Mouse (Mus musculus) macrophage (primary cell): Measurements from ENCODE around the gene Ppp1r13b. TPM values are rescaled to one million over a fixed set of nuclear protein-coding genes. Genes with fewer than 3 reads are reported as not detected.
"Not testable (repeated sequence)": the region's sequence is repeated elsewhere in the genome, so short reads cannot be mapped to it uniquely, and the experiment has no call there.

Experiments used
- H3K27ac ChIP-seq: fragments of 350-480 bp; formaldehyde crosslinking; 2 replicates; pipeline ENCODE4 v1.9.0; 2021
- H3K36me3 ChIP-seq: fragments of 350-480 bp; formaldehyde crosslinking; 2 replicates; pipeline ENCODE4 v1.9.0; 2021; ENCODE audit errors: inconsistent target
- H3K4me3 ChIP-seq: fragments of 350-480 bp; formaldehyde crosslinking; 2 replicates; pipeline ENCODE4 v1.9.0; 2021; ENCODE audit errors: inconsistent target
- H3K79me2 ChIP-seq: fragments of 350-480 bp; formaldehyde crosslinking; 2 replicates; pipeline ENCODE4 v1.9.0; 2021; ENCODE audit errors: inconsistent target
- WGBS: methylation state at CpG from one replicate; pipeline ENCODE4 v1.1.7; 2026; ENCODE audit warnings: inconsistent platforms; ENCODE audit not compliant: missing documents; 5-methylcytosine and 5-hydroxymethylcytosine counted together
- polyA plus RNA-seq: library from polyadenylated mRNA; stranded (reverse); fragments of 250-400 nt; gene quantifications from 3 replicates; pipeline ENCODE4 v1.2.4, GENCODE M21; 2018; ENCODE audit warnings: inconsistent platforms
- total RNA-seq, 78 experiments: library from RNA; depleted of rRNA; stranded (reverse); fragments of 250-400 nt; gene quantifications; 1 replicate in 9 of 78; 2 replicates in 24 of 78; 3 replicates in 43 of 78; 4 replicates in 2 of 78; pipeline ENCODE4 v1.2.4; 2018; ENCODE audit warnings: inconsistent platforms in 56 of 78

The Ppp1r13b gene
- total RNA-seq (2018; cell fraction: chromatin; rRNA removed), result 10 to 100 TPM in 18 of 26 experiments, 1 to 10 TPM in 8; 3.5 to 31.3 (median 17.4) TPM
- total RNA-seq (2018; cell fraction: cytosol; rRNA removed), result 10 to 100 TPM in 16 of 26 experiments, 1 to 10 TPM in 10; 2.9 to 20.1 (median 10.6) TPM
- 10 to 100 TPM in 19 of 26 experiments, 1 to 10 TPM in 7; 2.9 to 26.7 (median 13.9) TPM for total RNA-seq (2018; cell fraction: nucleus; rRNA removed)
- 8.2 to 13.1 TPM (median 11.1 TPM) in 3 replicates for polyA plus RNA-seq

DNA sequence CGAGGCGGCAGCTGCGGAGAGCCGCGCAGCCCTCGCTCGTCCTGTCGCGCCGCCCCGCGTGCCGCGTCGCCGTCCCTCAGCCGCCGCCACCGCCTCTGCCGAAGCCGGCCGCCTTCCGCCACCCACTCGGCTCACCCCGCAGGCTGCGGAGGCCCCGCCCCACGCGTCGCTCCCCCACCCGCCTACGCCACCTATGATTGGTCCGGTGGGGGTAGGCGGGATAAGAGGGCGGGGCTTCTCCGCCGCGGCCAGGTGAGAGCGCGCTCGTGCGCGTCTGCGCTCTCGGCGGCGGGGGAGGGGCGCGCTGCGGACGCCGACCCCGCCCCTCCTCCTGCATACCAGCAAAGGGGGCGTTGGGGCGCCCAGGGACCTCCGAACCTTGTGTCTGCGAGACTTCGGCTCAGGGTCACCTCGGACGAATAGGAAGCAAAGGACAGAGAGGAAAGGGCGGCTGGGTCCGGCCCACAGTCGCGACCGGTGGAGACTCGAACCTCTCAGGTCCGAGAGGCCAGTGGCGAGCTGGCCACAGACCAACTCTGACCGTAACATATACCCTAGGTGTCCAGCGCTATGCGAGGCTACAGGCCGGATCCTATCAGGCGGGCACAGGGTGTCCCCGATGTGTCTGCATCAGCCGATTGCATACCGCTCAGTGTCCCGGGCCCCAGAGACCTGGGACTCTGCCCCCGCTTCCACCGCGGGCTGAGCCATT is at the start of gene Ppp1r13b:
Ppp1r13b (minus strand) TSS at position 141 of the 712 bp plus-strand sequence.
- no peaks in the 10 kb centered on the region for H3K36me3 ChIP-seq
- no peak within 1 kb of the TSS for H3K27ac ChIP-seq
- peak within 1 kb of the TSS; percentile 55 for H3K4me3 ChIP-seq
- WGBS, result 2% methylated on average over 75 of the region's 80 CpGs
- H3K79me2 ChIP-seq, result peaks cover 42% of the 10 kb centered on the region

DNA sequence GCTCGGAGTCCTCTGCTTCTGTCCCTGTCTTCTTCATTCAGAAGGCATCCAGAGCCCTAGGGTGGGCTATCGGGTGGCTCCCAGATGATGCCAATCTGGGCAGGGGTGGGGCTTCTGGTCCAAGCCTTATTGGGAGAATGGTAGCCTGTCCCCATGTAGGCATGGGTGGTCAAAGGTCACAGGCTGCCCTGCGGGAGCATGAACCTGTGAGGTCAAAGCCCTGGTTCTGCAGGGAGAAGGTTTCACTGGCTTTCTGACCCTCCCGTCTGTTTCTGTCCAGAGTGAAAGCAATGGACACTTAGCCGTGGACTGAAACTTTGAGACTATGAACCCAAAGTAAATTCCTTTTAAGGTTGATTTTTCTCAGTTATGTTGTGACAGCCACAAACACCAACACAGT is 48.3 kb upstream of the Ppp1r13b start:
- H3K4me3 ChIP-seq, result no peak overlapping the region
- H3K36me3 ChIP-seq, result peaks cover 19% of the 10 kb centered on the region; the same call in 1 of the 2 replicates
- 86% methylated on average over 5 of the region's 5 CpGs for WGBS
- no peak overlapping the region for H3K27ac ChIP-seq
- H3K79me2 ChIP-seq, result no peaks in the 10 kb centered on the region

DNA sequence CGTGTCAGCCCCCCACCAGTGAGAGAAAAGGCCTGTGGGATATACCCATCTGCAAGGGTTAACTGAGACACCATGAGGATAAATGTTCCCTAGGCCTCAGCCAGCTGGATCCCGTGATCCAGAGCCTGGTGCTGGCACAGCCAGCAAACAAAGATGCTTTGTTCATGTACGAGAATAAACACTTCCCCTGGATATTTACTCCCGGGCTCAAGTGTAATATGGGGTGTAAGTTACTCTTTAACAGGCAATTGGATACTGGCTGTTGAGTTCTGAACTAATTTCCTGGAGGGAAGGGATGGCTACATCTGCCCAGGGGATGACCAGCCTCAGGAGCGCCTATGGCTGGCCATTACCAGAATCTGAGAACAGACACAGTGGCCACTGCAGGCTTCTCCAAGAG is 43.8 kb upstream of the Ppp1r13b start:
- no peaks in the 10 kb centered on the region for H3K36me3 ChIP-seq
- H3K27ac ChIP-seq, result no peak overlapping the region
- no peak overlapping the region for H3K4me3 ChIP-seq
- H3K79me2 ChIP-seq, result no peaks in the 10 kb centered on the region
- WGBS, result 87% methylated on average over 5 of the region's 5 CpGs

DNA sequence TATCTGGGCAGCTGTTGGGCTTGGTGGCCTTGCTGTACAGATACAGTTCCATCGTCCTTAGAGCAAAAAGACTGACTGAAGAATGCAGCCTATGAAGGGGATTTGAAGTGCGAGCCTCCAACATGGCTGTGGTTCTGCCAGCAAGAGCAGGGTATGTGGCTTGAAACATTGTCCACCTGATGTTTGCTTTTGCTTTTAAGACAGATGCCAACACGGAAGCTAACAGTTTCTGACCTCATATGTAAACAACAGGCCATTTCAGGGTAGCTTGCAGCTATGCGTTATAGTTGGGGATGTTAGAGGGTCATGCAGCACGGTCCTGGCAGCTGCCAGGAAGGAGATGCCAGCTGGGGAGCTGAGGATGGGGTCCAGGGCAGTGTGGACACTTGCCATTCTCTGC is 42.6 kb upstream of the Ppp1r13b start:
- Histone ChIP-seq H3K4me3 (no peak overlapping the region), H3K79me2 (no peaks in the 10 kb centered on the region), H3K36me3 (no peaks in the 10 kb centered on the region), H3K27ac (no peak overlapping the region)
- 100% methylated on average over 5 of the region's 5 CpGs for WGBS

DNA sequence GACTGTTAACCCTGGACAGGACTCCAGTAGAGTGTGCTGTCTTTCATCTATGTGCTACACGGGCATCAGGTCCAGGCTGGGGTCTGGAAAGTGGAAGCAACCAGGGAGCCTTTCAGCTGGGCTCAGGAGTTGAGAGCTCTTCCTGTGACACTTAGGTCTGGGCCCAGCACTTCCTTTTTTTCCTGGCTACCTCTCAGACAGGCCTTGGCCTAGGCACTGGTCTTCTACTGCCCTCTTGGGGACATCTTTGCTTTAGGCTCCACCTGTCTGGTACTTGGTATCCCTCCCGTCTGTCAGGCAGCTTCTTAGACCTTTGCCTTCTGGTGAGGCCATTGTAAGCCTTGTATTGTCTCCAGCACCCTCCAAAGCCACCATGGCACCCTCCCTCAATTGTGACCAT is 38.8 kb upstream of the Ppp1r13b start:
- Histone ChIP-seq H3K36me3 (no peaks in the 10 kb centered on the region), H3K4me3 (no peak overlapping the region), H3K79me2 (no peaks in the 10 kb centered on the region), H3K27ac (peak overlapping the region; percentile 76)
- 6% methylated on average over 2 of the region's 2 CpGs for WGBS

DNA sequence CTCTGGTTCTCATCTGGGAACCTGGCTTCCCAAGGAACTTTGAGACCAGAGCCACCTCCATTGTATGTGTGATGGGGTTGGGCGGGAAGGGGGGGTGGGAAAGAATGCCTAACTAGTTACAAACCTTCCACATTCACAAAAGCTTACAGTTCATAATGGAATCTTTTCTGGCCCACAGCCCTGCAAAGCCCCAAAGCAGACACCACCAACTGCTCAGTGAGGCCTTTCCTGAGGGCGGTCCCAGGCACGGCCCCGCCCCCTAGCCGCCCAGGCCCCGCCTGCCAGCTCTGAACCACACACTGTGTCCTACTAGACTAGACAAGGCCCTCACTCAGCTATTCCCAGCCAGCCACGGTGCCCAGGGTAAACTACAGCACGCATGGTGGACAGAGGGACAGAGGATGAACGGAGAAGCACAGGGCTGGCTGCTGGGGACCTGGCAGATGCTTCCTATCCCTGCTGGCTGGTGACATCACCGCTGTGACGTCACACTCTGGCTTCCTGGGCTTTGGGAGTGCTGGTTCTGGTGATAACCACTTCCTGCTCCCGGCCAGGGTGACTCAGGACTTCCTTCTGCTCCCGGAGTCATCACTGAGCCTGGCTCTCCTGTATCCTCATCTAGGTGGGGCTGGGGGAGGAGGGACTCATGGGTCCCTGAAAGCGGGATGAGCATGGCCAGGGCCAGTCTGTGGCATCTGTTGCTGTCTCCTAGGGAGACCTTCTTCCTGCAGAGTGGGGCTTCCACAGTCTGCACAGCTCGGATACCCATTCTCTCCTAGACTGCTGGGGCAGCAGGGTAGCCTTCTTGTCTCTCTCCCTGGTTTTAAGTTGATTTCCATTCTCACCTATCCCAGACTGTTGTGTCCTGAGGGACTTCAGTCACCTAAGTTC is 38.1 kb upstream of the Ppp1r13b start:
- peak overlapping the region; percentile 76 for H3K27ac ChIP-seq
- WGBS, result 29% methylated on average over 3 of the region's 15 CpGs
- not testable (repeated sequence) for H3K79me2 ChIP-seq, H3K4me3 ChIP-seq, H3K36me3 ChIP-seq

DNA sequence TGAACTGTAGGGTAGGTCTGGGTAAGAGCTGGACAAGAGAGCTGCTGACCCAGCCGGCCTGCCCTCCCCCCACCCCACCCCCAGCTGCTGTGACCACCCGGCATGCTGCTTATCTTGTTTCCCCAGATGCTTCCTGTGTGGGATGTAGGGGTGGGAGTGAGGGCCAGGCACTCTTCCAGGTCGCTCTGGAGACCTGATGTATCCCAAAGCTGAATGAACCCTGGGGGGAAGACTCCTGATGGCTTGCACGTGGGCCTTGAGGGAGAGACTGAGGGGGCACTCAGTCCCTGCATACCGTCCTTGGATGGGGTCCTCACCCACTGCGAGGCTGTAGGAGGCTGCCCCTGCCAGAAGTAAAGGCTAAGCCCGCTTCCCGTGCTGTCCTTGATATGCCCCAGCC is 37.2 kb upstream of the Ppp1r13b start:
- H3K36me3 ChIP-seq, result no peaks in the 10 kb centered on the region
- no peaks in the 10 kb centered on the region for H3K79me2 ChIP-seq
- 28% methylated on average over 8 of the region's 8 CpGs for WGBS
- H3K27ac ChIP-seq, result peak overlapping the region; percentile 71
- H3K4me3 ChIP-seq, result no peak overlapping the region

DNA sequence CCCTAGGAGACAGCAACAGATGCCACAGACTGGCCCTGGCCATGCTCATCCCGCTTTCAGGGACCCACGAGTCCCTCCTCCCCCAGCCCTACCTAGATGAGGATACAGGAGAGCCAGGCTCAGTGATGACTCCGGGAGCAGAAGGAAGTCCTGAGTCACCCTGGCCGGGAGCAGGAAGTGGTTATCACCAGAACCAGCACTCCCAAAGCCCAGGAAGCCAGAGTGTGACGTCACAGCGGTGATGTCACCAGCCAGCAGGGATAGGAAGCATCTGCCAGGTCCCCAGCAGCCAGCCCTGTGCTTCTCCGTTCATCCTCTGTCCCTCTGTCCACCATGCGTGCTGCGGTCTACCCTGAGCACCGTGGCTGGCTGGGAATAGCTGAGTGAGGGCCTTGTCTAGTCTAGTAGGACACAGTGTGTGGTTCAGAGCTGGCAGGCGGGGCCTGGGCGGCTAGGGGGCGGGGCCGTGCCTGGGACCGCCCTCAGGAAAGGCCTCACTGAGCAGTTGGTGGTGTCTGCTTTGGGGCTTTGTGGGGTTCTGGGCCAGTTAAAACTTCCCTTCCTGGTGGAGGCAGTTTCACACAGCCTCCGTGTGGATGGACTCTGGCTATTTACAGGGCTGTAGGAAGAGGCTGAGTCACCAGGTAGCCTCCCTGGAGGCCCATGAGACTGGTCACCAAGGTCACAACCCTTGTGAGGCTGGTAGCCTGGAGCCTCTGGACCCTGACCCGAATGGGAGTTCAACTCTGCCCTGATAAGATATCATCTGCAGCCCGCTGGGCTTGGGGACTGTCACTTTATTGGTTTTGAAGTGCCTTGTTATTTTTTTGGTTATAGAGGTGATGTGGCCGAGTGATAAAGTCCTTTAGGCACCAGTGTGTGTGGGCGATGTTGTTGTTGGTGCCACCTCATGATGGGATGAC is 36.4 kb upstream of the Ppp1r13b start:
- Histone ChIP-seq H3K4me3 (peak overlapping the region; percentile 28), H3K27ac (peak overlapping the region; percentile 71)
- 16% methylated on average over 11 of the region's 20 CpGs for WGBS
- H3K79me2 ChIP-seq, H3K36me3 ChIP-seq: not testable (repeated sequence)

DNA sequence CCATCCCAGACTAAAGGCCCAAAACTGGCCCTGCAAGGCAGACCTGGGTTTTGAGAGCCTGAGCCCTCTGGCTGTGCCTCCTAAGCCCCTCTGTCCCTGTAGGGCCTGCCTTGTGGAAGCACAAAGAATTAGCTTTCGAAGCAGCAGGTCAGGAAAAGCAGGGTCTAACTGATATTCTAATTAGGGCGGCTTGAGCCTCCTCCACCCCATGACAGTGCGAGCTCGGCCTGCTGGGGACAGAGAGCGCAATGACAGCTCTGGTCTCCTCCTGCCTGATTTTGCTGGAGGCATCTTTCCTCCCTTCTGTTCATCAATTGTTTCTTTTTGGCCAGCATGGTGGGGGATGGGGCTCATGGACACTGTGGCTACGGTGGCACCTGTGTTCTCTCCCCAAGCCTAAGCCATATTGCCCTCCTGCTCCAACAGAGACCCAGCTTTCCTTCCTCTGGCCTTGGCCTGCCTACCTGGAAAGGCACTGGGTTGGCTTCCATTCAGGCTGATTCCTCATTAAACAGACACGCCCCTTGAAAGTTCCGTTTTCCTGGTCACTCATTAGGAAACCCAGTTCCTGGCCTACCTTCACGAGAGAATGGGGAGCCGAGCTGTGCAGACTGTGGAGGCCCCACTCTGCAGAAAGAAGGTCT is 35.6 kb upstream of the Ppp1r13b start:
- H3K79me2 ChIP-seq, result no peaks in the 10 kb centered on the region
- 35% methylated on average over 10 of the region's 10 CpGs for WGBS
- H3K27ac ChIP-seq, result peak overlapping the region; percentile 71
- no peaks in the 10 kb centered on the region for H3K36me3 ChIP-seq
- H3K4me3 ChIP-seq, result peak overlapping the region; percentile 28

DNA sequence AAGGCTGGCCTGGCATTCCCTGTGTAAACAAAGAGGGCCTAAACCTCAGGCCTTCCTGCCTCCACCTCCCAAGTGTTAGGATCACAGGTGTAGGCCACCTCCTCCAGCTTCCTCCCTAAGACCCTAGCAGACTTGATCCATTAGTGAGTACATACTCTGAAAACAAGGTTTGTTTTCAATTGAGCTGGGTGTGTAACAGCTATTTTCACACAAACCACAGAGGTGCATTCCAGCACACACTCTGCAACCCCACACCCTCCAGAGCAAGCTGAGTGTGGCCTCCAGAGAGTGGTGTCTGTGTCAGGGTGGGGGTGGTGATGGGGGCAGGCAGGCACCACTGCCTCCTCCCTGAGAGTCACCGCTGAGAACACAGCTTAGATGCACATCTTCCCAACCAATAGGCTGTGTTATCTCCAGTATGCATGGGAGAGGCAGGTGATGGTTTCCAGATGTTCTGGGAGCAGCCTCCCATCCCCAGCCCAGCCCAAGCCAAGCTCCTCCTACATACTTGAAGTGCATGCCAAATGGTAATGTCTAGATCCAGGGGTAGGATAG is 30.8 kb upstream of the Ppp1r13b start:
- WGBS, result 100% methylated on average over 1 of the region's 1 CpGs
- no peak overlapping the region for H3K27ac ChIP-seq
- no peak overlapping the region for H3K4me3 ChIP-seq
- no peaks in the 10 kb centered on the region for H3K36me3 ChIP-seq
- H3K79me2 ChIP-seq, result no peaks in the 10 kb centered on the region

DNA sequence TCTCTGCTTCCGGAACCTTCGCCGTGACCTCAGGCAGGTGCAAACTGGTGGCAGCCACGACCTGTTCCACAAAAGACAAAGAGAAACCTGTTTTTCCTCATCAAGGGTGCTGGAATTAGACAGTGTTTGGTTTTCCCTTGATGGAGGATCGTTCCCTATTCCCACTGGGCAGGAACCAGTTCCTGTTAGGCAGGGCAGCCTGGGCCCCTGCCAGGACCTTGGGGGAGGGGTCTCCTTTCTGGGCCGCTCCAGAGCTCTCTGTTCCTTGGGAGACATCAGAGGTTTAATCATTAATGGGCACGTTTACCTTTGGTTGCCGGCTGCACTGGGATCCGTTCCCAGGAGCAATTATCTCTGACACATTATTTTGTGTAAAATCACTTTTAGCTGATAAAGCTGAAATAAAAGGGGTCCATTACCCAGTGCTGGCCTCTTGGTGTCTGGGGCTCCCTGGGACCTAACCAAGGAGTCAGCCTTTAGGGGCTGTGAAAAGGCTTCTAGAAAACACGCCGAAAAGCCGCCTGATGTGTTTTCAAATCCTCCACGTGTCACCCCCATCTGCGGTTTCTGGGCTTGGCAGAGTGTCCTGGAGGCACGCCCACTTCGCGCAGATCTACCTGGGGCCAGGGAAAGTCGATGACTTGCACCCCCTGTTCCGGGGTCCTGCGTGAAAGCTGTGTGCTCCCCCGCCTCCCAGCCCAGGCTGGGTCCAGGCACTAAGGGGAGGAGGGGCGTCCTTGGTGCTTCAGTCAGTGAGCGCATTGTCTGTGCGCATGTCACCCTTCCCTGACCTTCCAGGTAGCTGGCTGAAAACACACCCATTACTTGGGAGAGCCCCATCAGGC is 29.0 kb upstream of the Ppp1r13b start:
- Histone ChIP-seq H3K27ac (no peak overlapping the region), H3K36me3 (no peaks in the 10 kb centered on the region), H3K4me3 (no peak overlapping the region), H3K79me2 (no peaks in the 10 kb centered on the region)
- 85% methylated on average over 24 of the region's 24 CpGs for WGBS

DNA sequence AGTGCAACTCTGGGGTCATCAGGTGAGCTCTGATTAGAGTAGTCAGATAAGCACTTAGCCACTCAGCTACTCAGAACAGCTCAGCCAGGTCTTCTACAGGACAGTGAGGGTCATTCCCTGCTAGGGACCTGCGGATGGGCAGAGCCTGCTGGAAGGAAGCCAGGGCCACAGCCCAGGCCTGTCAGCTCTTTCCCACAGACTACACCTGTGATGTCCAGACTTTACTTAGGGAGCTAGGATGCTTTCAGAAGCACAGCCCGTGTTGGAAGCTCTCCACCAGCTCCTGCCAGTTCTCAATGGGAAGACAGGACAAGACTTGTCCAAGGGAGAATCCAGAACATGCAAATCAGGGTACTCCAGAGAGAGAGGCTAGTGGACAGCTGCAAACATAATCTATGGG is 26.1 kb upstream of the Ppp1r13b start:
- Histone ChIP-seq H3K36me3 (no peaks in the 10 kb centered on the region), H3K27ac (no peak overlapping the region), H3K4me3 (no peak overlapping the region), H3K79me2 (no peaks in the 10 kb centered on the region)
- WGBS, result 97% methylated on average over 2 of the region's 2 CpGs
